Mouse (Mus musculus): Measurements from ENCODE around the gene Gm6217.
"Not testable (repeated sequence)": the region's sequence is repeated elsewhere in the genome, so short reads cannot be mapped to it uniquely, and the experiment has no call there.

DNA sequence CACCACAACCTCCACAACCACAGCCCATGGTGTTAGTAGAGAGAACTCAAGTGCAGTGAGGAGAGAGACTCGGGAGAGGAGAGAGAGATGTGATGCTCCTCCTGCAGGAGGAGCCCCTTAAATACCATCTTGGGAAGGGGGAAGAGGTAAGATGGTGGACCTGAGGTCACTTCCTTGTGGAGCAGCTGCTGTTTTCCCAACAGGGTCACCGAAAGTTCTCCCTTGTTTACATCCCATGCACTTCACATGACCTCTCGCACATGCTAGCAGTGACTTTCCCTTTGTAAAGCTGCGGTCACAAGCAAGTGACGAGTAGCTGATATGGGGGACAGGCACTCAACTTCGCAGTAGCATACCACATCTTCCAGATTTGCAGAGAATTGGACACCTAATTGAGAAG is 12.1 kb upstream of the Gm6217 start, which contains the start of gene A030003K21Rik:
- not testable (repeated sequence) for TF ChIP-seq CHD2 (IDR thresholded peaks at IDR 0.05; ENCODE audit: low read depth, low read length); MAFK (IDR thresholded peaks at IDR 0.05; ENCODE audit: insufficient read depth, low read depth, low read length); ZNF384 (IDR thresholded peaks at IDR 0.05; ENCODE audit: low read depth, low read length); HCFC1 (IDR thresholded peaks at IDR 0.05; ENCODE audit: borderline replicate concordance, insufficient read depth, low read length)

Measured in ES-E14 (cell line).